Mouse (Mus musculus) heart, postnatal 0 days (tissue): ENCODE results near the gene Rasal2.

Source experiments
- CTCF ChIP-seq: IDR thresholded peaks from 2 replicates; pipeline ENCODE4 v1.5.1; 2016; ENCODE audit warnings: antibody characterized with exemption, control low read depth, low read depth
- EP300 ChIP-seq: IDR thresholded peaks from 2 replicates; pipeline ENCODE4 v1.6.1; 2016; ENCODE audit warnings: antibody characterized with exemption, low read depth

GRCm38 (mm10) chr1:157416628-157417027 is 4.2 kb upstream of the Rasal2 start:
- no peak for TF ChIP-seq EP300
- TF ChIP-seq CTCF, result no peak
